Mouse (Mus musculus) thymus, adult 18-20 months (tissue): Measurements from ENCODE around the gene Hinfp.
"Not testable (repeated sequence)": the region's sequence is repeated elsewhere in the genome, so short reads cannot be mapped to it uniquely, and the experiment has no call there.

Source experiments
- DNase-seq, 2 experiments: peaks; one replicate each; pipeline ENCODE4 v3.0.0; 2022; ENCODE audit warnings: mixed read lengths in 2 of 2

The Hinfp gene

DNA sequence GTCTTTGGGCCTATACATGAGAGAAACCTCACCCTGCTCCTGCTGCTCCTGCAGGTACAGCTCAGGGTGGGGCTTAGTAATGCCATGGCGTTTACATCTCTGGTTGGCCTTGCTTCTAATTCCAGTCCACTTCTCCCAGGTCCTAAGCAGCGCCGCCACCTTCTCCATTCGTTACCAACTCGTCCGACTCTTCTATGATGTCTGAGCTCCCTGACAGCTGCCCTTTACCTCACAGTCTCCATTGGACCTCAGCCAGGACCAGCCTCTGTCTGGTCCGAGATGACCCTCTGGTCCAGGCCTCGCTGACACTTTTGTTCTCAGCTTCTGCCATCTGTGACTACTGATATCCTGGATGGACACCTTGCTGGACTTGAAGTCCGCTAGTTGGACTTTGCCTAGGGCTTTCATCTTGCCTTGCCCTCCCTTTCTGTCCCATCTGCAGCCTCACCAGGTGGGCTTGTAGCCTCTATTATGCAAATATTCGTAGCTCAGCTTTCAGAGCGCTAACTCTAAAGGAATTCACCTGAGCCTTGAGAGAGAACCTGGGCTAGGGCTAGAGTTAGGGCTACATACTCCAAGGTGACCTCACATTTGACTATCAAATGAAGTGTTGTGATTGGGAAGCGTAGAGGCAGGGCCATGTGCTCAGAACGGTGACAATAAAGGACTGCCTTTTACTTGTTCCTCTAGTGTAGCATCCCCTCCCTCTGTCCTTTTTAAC lies 27.6 kb upstream of the Hinfp start:
- DNase-seq, result no peak

GRCm38 (mm10) chr9:44330736-44331135 lies 25.3 kb upstream of the Hinfp start:
- DNase-seq, result no peak

GRCm38 (mm10) chr9:44327926-44328325 lies 22.5 kb upstream of the Hinfp start:
- no peak for DNase-seq

GRCm38 (mm10) chr9:44327064-44327711 lies 21.7 kb upstream of the Hinfp start:
- no peak for DNase-seq

DNA sequence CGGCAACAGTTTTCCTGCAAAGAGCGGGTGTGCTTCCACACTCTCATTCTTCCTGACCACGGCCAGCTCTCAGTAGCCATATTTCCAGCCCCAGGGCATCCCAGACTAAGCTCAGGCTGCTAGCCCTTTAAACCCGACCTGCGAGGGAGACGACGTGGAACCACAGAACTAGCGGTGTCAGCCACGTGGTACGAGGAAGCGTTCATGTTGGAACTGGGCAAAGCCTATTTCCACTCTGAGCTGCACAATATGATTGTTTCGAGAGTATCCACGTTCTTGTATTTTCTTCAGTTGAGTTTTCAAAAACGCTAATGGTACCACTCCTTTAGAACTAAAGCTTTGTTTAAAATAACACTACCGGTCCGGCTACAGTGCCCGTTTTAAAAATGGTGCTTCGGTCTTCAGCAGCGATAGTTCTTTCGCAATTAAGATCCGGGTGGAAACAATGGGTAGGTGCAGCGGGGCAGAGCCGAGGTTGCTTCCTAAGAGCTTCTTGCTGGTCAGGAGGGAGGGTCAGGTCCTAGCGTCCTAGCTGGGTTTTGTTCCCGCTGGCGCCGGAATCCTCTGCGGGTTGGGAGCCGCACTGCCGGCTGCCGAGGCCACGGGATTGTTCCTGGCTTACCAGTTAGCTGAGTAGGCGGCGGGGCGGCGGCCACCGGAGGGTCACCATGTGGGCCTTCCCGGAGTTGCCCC lies 21.0 kb upstream of the Hinfp start:
- peak; percentile 62 to 67 for DNase-seq

GRCm38 (mm10) chr9:44325768-44326370 lies 20.4 kb upstream of the Hinfp start, which contains the start of gene Dpagt1:
Dpagt1 (plus strand) TSS chr9:44326019.
- DNase-seq, result no peak

DNA sequence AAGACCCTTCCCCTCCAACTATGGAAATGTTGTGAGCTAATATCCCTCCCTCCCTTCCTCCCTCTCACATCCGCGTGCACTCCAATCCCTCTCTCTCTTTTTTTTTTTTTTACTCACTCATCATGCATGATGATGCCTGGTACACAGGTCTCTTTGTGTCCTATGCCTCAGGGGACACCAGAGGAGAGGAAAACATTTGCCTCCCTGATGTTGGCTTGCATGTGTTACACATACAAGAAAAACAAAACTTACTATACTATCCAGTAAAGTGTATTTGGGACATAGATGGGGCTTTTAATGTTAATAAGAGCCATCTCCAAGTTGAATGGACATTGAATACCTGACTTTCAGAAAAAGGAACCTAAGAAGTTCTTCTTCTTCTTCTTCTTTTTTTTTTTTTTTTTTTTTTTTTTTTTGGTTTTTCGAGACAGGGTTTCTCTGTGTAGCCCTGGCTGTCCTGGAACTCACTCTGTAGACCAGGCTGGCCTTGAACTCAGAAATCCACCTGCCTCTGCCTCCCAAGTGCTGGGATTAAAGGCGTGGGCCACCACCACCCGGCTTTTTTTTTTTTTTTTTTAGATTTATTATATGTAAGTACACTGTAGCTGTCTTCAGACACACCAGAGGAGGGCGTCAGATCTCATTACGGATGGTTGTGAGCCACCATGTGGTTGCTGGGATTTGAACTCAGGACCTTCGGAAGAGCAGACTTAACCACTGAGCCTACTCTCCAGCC lies 19.7 kb upstream of the Hinfp start:
- DNase-seq, result not testable (repeated sequence)

- DNase-seq, result no peak
Measured at GRCm38 (mm10) chr9:44324147-44324546, 18.7 kb upstream of the Hinfp start.

DNA sequence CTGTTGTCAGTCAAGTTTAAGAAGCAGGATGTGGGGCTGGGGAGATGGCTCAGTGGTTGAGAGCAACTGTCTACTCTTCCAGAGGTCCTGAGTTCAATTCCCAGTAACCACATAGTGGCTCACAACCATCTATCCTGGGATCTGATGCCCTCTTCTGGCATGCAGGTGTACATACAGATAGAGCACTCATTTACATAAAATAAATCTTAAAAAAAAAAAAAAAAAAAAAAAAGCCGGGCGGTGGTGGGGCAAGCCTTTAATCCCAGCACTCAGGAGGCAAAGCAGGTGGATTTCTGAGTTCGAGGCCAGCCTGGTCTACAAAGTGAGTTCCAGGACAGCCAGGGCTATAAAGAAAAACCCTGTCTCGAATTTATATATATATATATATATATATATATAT lies 18.2 kb upstream of the Hinfp start:
- not testable (repeated sequence) for DNase-seq

DNA sequence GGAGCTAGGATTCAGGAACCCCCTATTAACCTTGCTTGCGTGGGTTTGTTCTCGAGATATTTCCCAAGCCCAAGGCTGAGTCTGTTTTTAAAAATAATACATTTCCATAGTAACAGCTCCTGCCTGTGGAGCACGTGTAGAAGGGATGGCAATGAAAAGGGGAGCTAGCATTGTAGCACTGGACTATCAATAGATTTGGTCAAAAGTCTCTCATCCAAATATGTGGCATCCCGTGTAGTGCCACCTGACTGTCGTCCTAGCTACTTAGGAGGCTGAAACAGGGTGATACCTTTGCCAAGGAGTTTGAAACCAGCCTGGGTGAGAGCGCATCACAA lies 15.3 kb upstream of the Hinfp start:
- DNase-seq, result no peak

DNA sequence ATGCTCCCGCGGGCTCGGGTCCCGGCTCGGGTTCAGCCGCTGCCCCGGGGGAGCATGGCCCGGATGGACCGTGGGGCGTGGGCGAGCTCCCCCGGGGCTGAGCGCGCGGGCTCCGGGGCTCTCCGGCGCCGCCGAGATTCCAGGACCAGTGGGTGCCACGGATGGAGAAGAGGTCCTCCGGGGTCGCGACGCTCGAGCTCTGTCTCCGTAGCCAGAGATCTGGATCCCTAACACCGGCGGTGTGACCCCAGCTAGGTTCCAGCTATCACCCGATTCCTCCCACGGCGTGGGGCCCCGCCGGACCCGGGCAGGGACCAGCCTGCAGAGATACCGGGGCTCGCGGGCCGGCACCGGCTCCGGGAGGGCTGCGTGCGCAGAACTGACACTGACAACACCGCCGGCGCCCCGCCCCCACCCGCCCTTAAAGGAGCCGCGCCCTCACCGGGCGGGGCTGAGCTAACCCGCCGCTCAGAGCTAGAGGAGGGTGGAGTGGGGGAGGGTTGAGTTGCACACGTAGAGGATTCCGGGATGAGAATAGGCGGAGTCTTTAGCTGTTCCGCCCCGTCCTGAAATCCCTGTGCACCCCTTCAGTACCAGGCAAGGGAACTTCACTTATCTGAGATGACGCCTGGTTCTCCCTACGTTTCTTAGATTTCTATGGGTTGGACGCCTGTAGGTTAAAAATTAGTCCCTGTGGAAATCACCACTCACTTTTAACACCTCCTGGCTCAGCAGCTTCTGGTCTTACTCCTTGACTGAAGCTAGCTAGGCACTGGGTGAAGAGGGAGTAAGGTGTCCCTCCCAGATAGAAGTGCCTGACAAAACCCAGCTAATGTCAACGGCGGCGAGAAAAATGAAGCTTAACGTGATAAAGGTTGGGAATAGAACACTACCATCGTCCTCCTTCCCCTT lies 14.7 kb upstream of the Hinfp start, which contains the start of gene C2cd2l:
TSS of gene C2cd2l (minus strand) at position 399 of the 912 bp plus-strand sequence.
- peak; percentile 76 to 85 for DNase-seq

GRCm38 (mm10) chr9:44319105-44319886 lies 13.8 kb upstream of the Hinfp start:
- peak; percentile 34 to 49 for DNase-seq

- no peak for DNase-seq
Measured at GRCm38 (mm10) chr9:44318826-44319095, 13.3 kb upstream of the Hinfp start.

DNA sequence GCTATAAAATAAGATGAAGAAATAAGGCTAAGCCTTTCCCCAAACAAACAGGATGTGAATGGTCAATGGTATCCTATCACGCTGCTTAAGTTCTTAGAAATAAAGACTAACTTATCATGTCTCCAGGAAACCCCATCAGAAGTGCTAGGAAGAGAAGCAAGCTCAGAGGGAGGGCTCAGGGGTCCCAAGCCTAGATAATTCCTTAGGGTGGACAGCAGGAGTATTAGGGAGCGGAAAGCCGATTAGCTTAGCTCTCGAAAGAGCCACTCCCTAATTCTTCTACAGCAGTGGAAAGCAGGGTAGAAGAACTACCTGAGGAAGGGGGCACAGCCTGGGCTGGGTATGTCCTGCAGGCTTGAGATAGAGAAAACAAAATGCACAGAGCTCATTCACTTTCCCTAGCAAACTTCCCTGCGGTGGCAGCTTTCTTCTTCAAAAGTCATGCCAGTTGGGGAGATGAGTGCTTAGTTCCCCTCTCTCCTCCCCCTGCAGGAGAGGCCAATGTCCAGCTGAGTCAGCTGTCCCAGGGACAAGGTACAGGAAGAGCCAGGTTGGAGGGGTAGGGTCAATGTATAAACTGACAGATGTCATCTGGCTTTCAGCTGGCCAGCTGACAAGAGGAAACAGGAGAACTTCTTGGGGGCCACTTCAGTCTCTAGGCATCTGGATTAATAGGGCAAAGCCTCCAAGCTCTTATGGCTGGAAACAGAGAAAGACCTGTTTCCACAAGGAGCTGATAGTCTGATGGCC lies 12.8 kb upstream of the Hinfp start:
- no peak for DNase-seq

DNA sequence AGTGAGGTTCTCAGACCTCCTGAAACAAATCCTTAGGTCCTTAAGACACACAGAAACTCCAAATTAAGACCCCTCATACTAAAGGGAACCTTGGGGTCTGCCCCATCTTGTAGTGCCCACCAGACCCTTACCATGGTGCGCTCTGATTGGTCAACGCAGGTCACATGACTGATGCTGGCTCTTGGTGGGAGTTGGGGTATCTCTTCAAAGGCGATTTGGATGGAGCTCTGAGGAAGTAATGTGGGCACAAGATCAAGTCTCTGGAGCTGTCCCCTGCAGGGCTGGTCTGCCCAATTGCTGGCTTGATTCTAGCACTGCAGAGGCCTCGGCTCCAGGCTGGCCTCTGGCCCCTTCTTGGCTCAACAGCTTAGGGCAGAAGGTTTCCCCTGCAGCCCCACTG lies 12.0 kb upstream of the Hinfp start:
- DNase-seq, result no peak

GRCm38 (mm10) chr9:44314910-44315309 lies 9.4 kb upstream of the Hinfp start:
- DNase-seq, result no peak

DNA sequence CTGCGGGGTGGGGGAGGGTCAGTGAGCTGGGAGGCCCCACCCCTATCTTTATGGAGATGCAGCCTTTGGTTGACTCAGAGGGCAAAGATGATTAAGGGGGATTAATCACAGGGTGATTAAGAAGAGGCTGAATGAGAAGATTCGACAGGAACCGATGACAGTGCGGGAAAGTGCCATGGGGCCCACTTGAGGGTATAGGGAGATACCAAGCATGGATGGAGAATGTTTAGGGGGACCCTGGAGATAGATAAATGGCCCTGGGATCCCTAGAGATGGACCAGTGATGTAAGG lies 8.7 kb upstream of the Hinfp start:
- no peak for DNase-seq

- no peak for DNase-seq
Measured at GRCm38 (mm10) chr9:44313476-44314256, 8.2 kb upstream of the Hinfp start.
